In the genomic region with DNA sequence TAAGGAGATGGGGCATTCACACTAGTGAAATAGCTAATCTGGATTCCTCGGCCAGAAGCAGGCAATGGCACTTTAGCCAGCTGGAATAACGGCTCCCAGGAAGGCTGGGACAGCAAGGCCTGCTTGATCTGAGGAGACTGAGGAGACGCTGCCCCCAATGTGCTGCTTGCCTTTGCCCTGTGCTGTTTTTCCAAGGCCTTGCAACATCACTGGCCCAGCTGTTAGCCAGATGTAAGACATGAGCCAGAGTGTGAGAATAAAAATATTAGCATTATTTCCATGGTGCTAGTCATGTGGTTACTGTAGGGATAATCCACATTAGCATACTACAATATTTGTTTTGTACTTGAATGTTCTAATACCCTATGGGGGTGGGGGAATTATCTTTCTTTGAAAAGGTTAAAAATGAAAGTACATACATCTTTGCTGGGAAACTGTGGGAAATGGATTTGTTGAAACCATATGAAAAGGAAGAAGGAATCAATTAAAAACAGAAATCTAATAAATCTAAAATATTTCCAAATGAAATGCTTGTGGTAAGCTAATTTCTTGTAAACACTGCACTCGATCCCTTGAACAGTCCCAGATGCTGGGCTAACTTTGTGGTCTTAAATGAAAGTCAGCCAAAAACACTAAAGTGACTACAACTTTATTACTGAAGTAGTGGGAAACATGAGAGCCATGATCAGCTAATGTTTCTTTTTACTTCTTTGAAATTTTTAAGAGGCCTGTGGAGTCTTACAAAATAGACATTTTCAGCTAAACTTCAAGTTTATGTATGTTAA, we compare ENCODE assay signal across 8 mouse cellular contexts. TPM values are rescaled to one million over a fixed set of nuclear protein-coding genes. Genes with fewer than 3 reads are reported as not detected.
DNase-seq lines count a peak whose midpoint lies in the region; ATAC-seq and TF ChIP-seq lines count a peak whose summit lies in the region.

No protein-coding gene starts in this region.

- H3K9me3 ChIP-seq in kidney, embryonic 15.5 days (replicated peaks): no peaks in the 10 kb centered on the region
- no peaks in the 10 kb centered on the region for H3K9me3 ChIP-seq in limb, embryonic 11.5 days (ENCODE audit: control insufficient read depth, low read length)
- H3K9me3 ChIP-seq in stomach, embryonic 14.5 days (ENCODE audit: control insufficient read depth, low read depth, low read length): no peaks in the 10 kb centered on the region
- no peaks in the 10 kb centered on the region for H3K9me3 ChIP-seq in hindbrain, postnatal 0 days (ENCODE audit: low read length)

- TF ChIP-seq POLR2A in kidney, adult 2 months (IDR thresholded peaks at IDR 0.05; ENCODE audit: low read depth, low read length): no peak

- 79% methylated on average over 4 of the region's 4 CpGs for WGBS in kidney, adult 2 months
- 65% methylated on average over 4 of the region's 4 CpGs for WGBS in kidney, embryonic 15.5 days
- 38% methylated on average over 4 of the region's 4 CpGs for whole genome bisulfite sequencing in limb, embryonic 11.5 days
- WGBS in stomach, embryonic 14.5 days: 56% methylated on average over 4 of the region's 4 CpGs
- 91% methylated on average over 4 of the region's 4 CpGs for WGBS in hindbrain, postnatal 0 days

- H3K4me3 ChIP-seq in kidney, adult 2 months (ENCODE audit: insufficient read depth, low read depth, low read length): no peak overlapping the region
- H3K4me3 ChIP-seq in kidney, embryonic 15.5 days (replicated peaks): no peak overlapping the region
- H3K4me3 ChIP-seq in limb, embryonic 11.5 days (ENCODE audit: low read depth, low read length): no peak overlapping the region
- no peak overlapping the region for H3K4me3 ChIP-seq in stomach, embryonic 14.5 days (ENCODE audit: low read depth, low read length)
- H3K4me3 ChIP-seq in hindbrain, postnatal 0 days (ENCODE audit: low read length): no peak overlapping the region

- no peak overlapping the region for H3K9ac ChIP-seq in kidney, embryonic 15.5 days
- H3K9ac ChIP-seq in limb, embryonic 11.5 days (ENCODE audit: low read length): no peak overlapping the region
- H3K9ac ChIP-seq in stomach, embryonic 14.5 days (replicated peaks; ENCODE audit: low read depth, low read length): no peak overlapping the region
- H3K9ac ChIP-seq in hindbrain, postnatal 0 days (replicated peaks; ENCODE audit: low read length): no peak overlapping the region

- no peak for ATAC-seq in kidney, embryonic 15.5 days (replicated peaks; ENCODE audit: low FRiP score)
- ATAC-seq in limb, embryonic 11.5 days (ENCODE audit: insufficient number of reproducible peaks, low FRiP score, low TSS enrichment, low read depth): peak; percentile 44; the same call in 1 of the 2 replicates
- ATAC-seq in stomach, embryonic 14.5 days (ENCODE audit: insufficient number of reproducible peaks, insufficient read depth, low FRiP score, low read depth): peak; percentile 62; the same call in 1 of the 2 replicates
- no peak for ATAC-seq in monocyte, adult 5-6 weeks (replicated peaks; ENCODE audit: insufficient number of reproducible peaks, low FRiP score, low TSS enrichment, poor library complexity, severe bottlenecking)
- no peak for ATAC-seq in hindbrain, postnatal 0 days

- intact Hi-C loops in gastrocnemius, postnatal 14 days (cut with DNase I; ENCODE audit: low total_unique reads): no loop called here

- no peak for TF ChIP-seq CTCF in kidney, adult 2 months (conservative IDR thresholded peaks at IDR 0.05; ENCODE audit: insufficient read depth, insufficient read length, low read depth, low read length)
- TF ChIP-seq CTCF in hindbrain, postnatal 0 days (IDR thresholded peaks at IDR 0.05; ENCODE audit: low read depth): no peak

- no peak overlapping the region for H3K27ac ChIP-seq in kidney, adult 2 months (ENCODE audit: insufficient read depth, low read depth, low read length)
- no peak overlapping the region for H3K27ac ChIP-seq in kidney, embryonic 15.5 days
- peak overlapping the region; percentile 0; the same call in 1 of the 2 replicates for H3K27ac ChIP-seq in limb, embryonic 11.5 days (replicated peaks; ENCODE audit: low read depth, low read length)
- H3K27ac ChIP-seq in stomach, embryonic 14.5 days (ENCODE audit: low read length): 0 out of 2 replicates have a peak overlapping the region, but pooled peaks have one; percentile 74
- H3K27ac ChIP-seq in hindbrain, postnatal 0 days: no peak overlapping the region

- no peaks in the 10 kb centered on the region for H3K27me3 ChIP-seq in kidney, adult 2 months (replicated peaks; ENCODE audit: control insufficient read depth, insufficient read depth, low read length)
- H3K27me3 ChIP-seq in kidney, embryonic 15.5 days: no peaks in the 10 kb centered on the region
- H3K27me3 ChIP-seq in limb, embryonic 11.5 days (ENCODE audit: control insufficient read depth, insufficient read depth, low read length): no peaks in the 10 kb centered on the region
- no peaks in the 10 kb centered on the region for H3K27me3 ChIP-seq in stomach, embryonic 14.5 days (ENCODE audit: control insufficient read depth, insufficient read depth, low read length)
- no peaks in the 10 kb centered on the region for H3K27me3 ChIP-seq in hindbrain, postnatal 0 days (ENCODE audit: insufficient read depth, low read length)

- no peak overlapping the region for H3K4me2 ChIP-seq in kidney, embryonic 15.5 days
- H3K4me2 ChIP-seq in limb, embryonic 11.5 days (ENCODE audit: low read depth, severe bottlenecking): no peak overlapping the region
- H3K4me2 ChIP-seq in stomach, embryonic 14.5 days (replicated peaks; ENCODE audit: low read depth, low read length): no peak overlapping the region
- H3K4me2 ChIP-seq in hindbrain, postnatal 0 days (ENCODE audit: low read depth, low read length): no peak overlapping the region

- peaks cover 5% of the 10 kb centered on the region for H3K36me3 ChIP-seq in kidney, adult 2 months (ENCODE audit: control insufficient read depth, insufficient read depth, low read length)
- H3K36me3 ChIP-seq in kidney, embryonic 15.5 days: peaks cover 63% of the 10 kb centered on the region
- peaks cover 5% of the 10 kb centered on the region; the same call in 1 of the 2 replicates for H3K36me3 ChIP-seq in limb, embryonic 11.5 days (ENCODE audit: control insufficient read depth, insufficient read depth, low read length)
- H3K36me3 ChIP-seq in stomach, embryonic 14.5 days (ENCODE audit: control insufficient read depth, insufficient read depth, low read length): peaks cover 27% of the 10 kb centered on the region
- H3K36me3 ChIP-seq in hindbrain, postnatal 0 days (ENCODE audit: insufficient read depth, low read length): peaks cover 4% of the 10 kb centered on the region; the same call in 1 of the 2 replicates

- no peaks in the 10 kb centered on the region for H3K4me1 ChIP-seq in kidney, adult 2 months (ENCODE audit: control insufficient read depth, insufficient read depth, low read length)
- peaks cover 9% of the 10 kb centered on the region for H3K4me1 ChIP-seq in kidney, embryonic 15.5 days
- H3K4me1 ChIP-seq in limb, embryonic 11.5 days (ENCODE audit: control insufficient read depth, insufficient read depth, low read length): peaks cover 2% of the 10 kb centered on the region
- H3K4me1 ChIP-seq in stomach, embryonic 14.5 days (ENCODE audit: control insufficient read depth, insufficient read depth, low read length): peaks cover 10% of the 10 kb centered on the region
- H3K4me1 ChIP-seq in hindbrain, postnatal 0 days (ENCODE audit: insufficient read depth, low read length): no peaks in the 10 kb centered on the region

- peak; percentile 36 for DNase-seq in kidney, adult 2 months
- peak; percentile 34 for DNase-seq in gastrocnemius, postnatal 14 days
- peak; percentile 53 for DNase-seq in limb, embryonic 11.5 days (ENCODE audit: low spot score)
- no peak for DNase-seq in natural killer cell, adult 2 months (ENCODE audit: low spot score in 2 of 2)
- no peak for DNase-seq in hindbrain, postnatal 0 days (ENCODE audit: low spot score)

RNA-seq across cellular contexts. Expression of gene Thada, which starts 43.8 kb away (rescaled TPM):
- polyA plus RNA-seq in kidney, adult 2 months (2012; rRNA removed): 9.4 and 10.1 TPM in 2 replicates
- 10.3 and 10.4 TPM in 2 replicates for polyA plus RNA-seq in kidney, embryonic 15.5 days (2015; fragmentation: Nextera tagmentation; extraction: Ambion mirVana)
- 1 to 10 TPM; 5.1 to 5.5 TPM for total RNA-seq in gastrocnemius, postnatal 14 days (2021)
- polyA plus RNA-seq in limb, embryonic 11.5 days (2014; fragmentation: Nextera tagmentation; extraction: Ambion mirVana): 12.6 and 12.8 TPM in 2 replicates
- polyA plus RNA-seq in stomach, embryonic 14.5 days (2014; fragmentation: Nextera tagmentation; extraction: Ambion mirVana): 14.6 and 15.9 TPM in 2 replicates
- total RNA-seq in monocyte, adult 5-6 weeks (2017): 15.4 to 30.0 TPM (median 20.3 TPM) in 3 replicates
- 11.4 and 15.7 TPM in 2 replicates for total RNA-seq in hindbrain, postnatal 0 days (2014; rRNA removed)
- polyA plus RNA-seq in hindbrain, postnatal 0 days (2015; fragmentation: Nextera tagmentation; extraction: Ambion mirVana): 3.2 and 3.3 TPM in 2 replicates

Comparison
In these comparisons a context has a peak if more than half of its experiments do, and no peak if none do; other contexts are left out.
1. DNase-seq: peak in kidney, adult 2 months (single experiment), gastrocnemius, postnatal 14 days (single experiment) and limb, embryonic 11.5 days (single experiment); none in natural killer cell, adult 2 months (0 of 2) and hindbrain, postnatal 0 days (single experiment).
2. H3K27ac ChIP-seq: peak in limb, embryonic 11.5 days (single experiment) and stomach, embryonic 14.5 days (single experiment); none in kidney, adult 2 months (single experiment), kidney, embryonic 15.5 days (single experiment) and hindbrain, postnatal 0 days (single experiment).
3. ATAC-seq: peak in limb, embryonic 11.5 days (single experiment) and stomach, embryonic 14.5 days (single experiment); none in kidney, embryonic 15.5 days (single experiment), monocyte, adult 5-6 weeks (single experiment) and hindbrain, postnatal 0 days (single experiment).